Mouse (Mus musculus) cortical plate, adult 2 months (tissue): ENCODE results near the gene Aes. TPM values are rescaled to one million over a fixed set of nuclear protein-coding genes. Genes with fewer than 3 reads are reported as not detected.

Experiments
- H3K27ac ChIP-seq: fragments of 200-500 bp; 2 replicates; pipeline ENCODE4 v1.5.1; 2012; ENCODE audit warnings: low read length, control low read depth, inconsistent platforms; ENCODE audit not compliant: insufficient read depth
- H3K4me1 ChIP-seq: fragments of 200-500 bp; 2 replicates; pipeline ENCODE4 v1.6.1; 2011; ENCODE audit warnings: low read length; ENCODE audit not compliant: control insufficient read depth, insufficient read depth
- H3K4me3 ChIP-seq: fragments of 200-500 bp; 2 replicates; pipeline ENCODE4 v1.5.1; 2011; ENCODE audit warnings: mild to moderate bottlenecking, low read length, control low read depth; ENCODE audit not compliant: insufficient read depth
- CTCF ChIP-seq: fragments of 200-500 bp; IDR thresholded peaks from 2 replicates; pipeline ENCODE4 v1.5.1; 2011; ENCODE audit warnings: mild to moderate bottlenecking, control low read depth, low read length; ENCODE audit not compliant: insufficient read depth; ENCODE audit errors: extremely low read depth
- POLR2A ChIP-seq: fragments of 200-500 bp; IDR thresholded peaks from 2 replicates; pipeline ENCODE4 v1.6.1; 2011; ENCODE audit warnings: mild to moderate bottlenecking, low read length, control low read depth; ENCODE audit not compliant: insufficient read depth; ENCODE audit errors: extremely low read depth
- polyA plus RNA-seq: library from polyadenylated mRNA; depleted of rRNA; stranded (reverse); fragments of >200 nt; gene quantifications from 2 replicates; pipeline ENCODE4 v1.2.3, GENCODE M21; 2012

The Aes gene
- polyA plus RNA-seq, 1 experiment: 897 TPM

- Histone ChIP-seq H3K4me1 (peaks cover 4% of the 10 kb centered on the region), H3K4me3 (peak within 1 kb of the TSS; percentile 1), H3K27ac (no peak within 1 kb of the TSS)
- TF ChIP-seq POLR2A: no peak
- no peak for TF ChIP-seq CTCF
These were observed 41.5 kb downstream of the Aes start, which contains the start of gene Tle6 for GRCm38 (mm10) chr10:81600738-81601203. TSS of gene Tle6 (minus strand) at chr10:81601073.

- Histone ChIP-seq H3K27ac (no peak overlapping the region), H3K4me3 (peak overlapping the region; percentile 1; the same call in 1 of the 2 replicates), H3K4me1 (peaks cover 4% of the 10 kb centered on the region)
These were observed 42.2 kb downstream of the Aes start for GRCm38 (mm10) chr10:81601396-81601905.

GRCm38 (mm10) chr10:81602741-81603151 lies 43.5 kb downstream of the Aes start:
- no peak overlapping the region for H3K27ac ChIP-seq
- no peak overlapping the region for H3K4me3 ChIP-seq
- peak; percentile 47 for TF ChIP-seq CTCF
- TF ChIP-seq POLR2A: no peak
- H3K4me1 ChIP-seq: peaks cover 6% of the 10 kb centered on the region

More at GRCm38 (mm10) chr10:81601396-81601905, 42.2 kb downstream of the Aes start:
- TF ChIP-seq POLR2A (no peak), CTCF (no peak)

GRCm38 (mm10) chr10:81604019-81604967 lies 45.0 kb downstream of the Aes start:
- H3K4me3 ChIP-seq: peak overlapping the region; percentile 9

GRCm38 (mm10) chr10:81604968-81605665 lies 45.8 kb downstream of the Aes start:
- H3K4me3 ChIP-seq: peak overlapping the region; percentile 29
- no peak overlapping the region for H3K27ac ChIP-seq
- TF ChIP-seq CTCF: peak; percentile 91
- no peak for TF ChIP-seq POLR2A
- H3K4me1 ChIP-seq: peaks cover 6% of the 10 kb centered on the region

More at GRCm38 (mm10) chr10:81604019-81604967, 45.0 kb downstream of the Aes start:
- H3K27ac ChIP-seq: no peak overlapping the region
- TF ChIP-seq POLR2A (no peak), CTCF (no peak)
- peaks cover 6% of the 10 kb centered on the region for H3K4me1 ChIP-seq

- Histone ChIP-seq H3K4me3 (peak overlapping the region; percentile 29), H3K4me1 (peaks cover 6% of the 10 kb centered on the region), H3K27ac (peak overlapping the region; percentile 49)
- TF ChIP-seq CTCF: no peak
- TF ChIP-seq POLR2A: no peak
These were observed 46.3 kb downstream of the Aes start for GRCm38 (mm10) chr10:81605666-81605973.

- TF ChIP-seq CTCF (no peak), POLR2A (peak; percentile 56)
- peak within 1 kb of the TSS; percentile 71 for H3K27ac ChIP-seq
- H3K4me3 ChIP-seq: peak within 1 kb of the TSS; percentile 87
- peaks cover 6% of the 10 kb centered on the region for H3K4me1 ChIP-seq
These were observed 46.9 kb downstream of the Aes start, which contains the start of gene BC025920 for GRCm38 (mm10) chr10:81605974-81606751. TSS of gene BC025920 (plus strand) at chr10:81606270.

- Histone ChIP-seq H3K4me3 (no peak overlapping the region), H3K27ac (no peak overlapping the region), H3K4me1 (peaks cover 4% of the 10 kb centered on the region; the same call in 1 of the 2 replicates)
- TF ChIP-seq CTCF (no peak), POLR2A (no peak)
These were observed 49.0 kb downstream of the Aes start for GRCm38 (mm10) chr10:81608308-81608707.

- Histone ChIP-seq H3K27ac (no peak overlapping the region), H3K4me3 (no peak overlapping the region), H3K4me1 (no peaks in the 10 kb centered on the region)
- TF ChIP-seq CTCF (no peak), POLR2A (no peak)
These were observed 53.5 kb downstream of the Aes start for GRCm38 (mm10) chr10:81612779-81613178.
